Mouse (Mus musculus) activated CD4-positive, CD25-positive, alpha-beta regulatory T cell, adult 4 months (primary cell): ENCODE data around the gene Hsd11b2. TPM values are rescaled to one million over a fixed set of nuclear protein-coding genes. Genes with fewer than 3 reads are reported as not detected.
A peak's percentile ranks its signal among the peaks of the same experiment; 100 is the strongest.
"Not testable (repeated sequence)": the region's sequence is repeated elsewhere in the genome, so short reads cannot be mapped to it uniquely, and the experiment has no call there.

ENCODE experiments used
- ATAC-seq: one replicate; pipeline ENCODE4 v1.8.0; 2017
- polyA plus RNA-seq, 2 experiments: library from polyadenylated mRNA; unstranded; fragments of 100-300 nt; shearing (Covaris generic); gene quantifications; one replicate each; pipeline ENCODE4 v1.2.1; 2017

Gene Hsd11b2
- polyA plus RNA-seq, 2 experiments from 2014 or later, result not detected

DNA sequence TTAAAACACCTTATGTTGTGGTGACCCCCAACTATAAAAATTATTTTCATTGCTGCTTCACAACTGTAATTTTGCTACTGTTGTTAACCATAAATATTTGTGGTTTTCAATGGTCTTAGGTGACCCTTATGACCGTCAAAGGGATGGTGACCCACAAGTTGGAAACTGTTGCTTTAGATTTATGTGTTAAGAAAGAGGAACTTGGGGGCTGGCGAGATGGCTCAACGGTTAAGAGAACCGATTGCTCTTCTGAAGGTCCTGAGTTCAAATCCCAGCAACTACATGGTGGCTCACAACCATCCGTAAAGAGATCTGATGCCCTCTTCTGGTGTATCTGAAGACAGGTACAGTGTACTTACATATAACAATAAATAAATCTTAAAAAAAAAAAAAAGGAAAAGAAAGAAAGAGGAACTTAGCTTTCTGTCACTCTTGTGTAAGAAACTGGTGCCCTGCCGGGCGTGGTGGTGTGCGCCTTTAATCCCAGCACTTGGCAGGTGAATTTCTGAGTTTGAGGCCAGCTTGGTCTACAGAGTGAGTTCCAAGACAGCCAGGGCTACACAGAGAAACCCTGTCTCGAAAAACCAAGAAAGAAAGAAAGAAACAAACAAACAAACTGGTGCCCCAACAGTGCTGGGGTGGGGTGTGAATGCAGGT is 46.1 kb downstream of the Hsd11b2 start:
- not testable (repeated sequence) for ATAC-seq

DNA sequence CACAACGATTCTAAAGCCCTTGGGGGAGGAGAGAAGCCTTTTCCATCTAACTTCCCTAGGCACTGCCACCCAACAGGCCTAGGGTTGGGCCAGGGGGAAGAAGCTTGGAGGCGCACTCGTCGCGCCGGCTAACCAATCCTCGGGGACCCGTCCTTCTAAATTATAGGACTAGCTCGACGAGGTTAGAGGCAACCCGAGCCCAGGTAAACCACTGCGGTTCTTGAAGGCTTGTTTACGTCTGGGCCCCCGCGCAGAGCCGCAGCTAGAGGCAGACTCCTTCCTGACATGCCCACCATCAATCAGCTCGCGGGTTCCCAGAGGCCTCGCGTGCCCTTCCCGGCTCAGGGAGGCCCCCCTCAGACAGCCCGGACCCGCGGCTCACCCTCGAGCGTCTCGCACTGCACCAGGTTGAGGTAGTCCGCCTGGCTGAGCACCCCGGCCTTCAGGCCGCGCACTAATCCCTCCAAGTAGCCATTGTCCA is 46.9 kb downstream of the Hsd11b2 start:
- ATAC-seq, result peak; percentile 1

DNA sequence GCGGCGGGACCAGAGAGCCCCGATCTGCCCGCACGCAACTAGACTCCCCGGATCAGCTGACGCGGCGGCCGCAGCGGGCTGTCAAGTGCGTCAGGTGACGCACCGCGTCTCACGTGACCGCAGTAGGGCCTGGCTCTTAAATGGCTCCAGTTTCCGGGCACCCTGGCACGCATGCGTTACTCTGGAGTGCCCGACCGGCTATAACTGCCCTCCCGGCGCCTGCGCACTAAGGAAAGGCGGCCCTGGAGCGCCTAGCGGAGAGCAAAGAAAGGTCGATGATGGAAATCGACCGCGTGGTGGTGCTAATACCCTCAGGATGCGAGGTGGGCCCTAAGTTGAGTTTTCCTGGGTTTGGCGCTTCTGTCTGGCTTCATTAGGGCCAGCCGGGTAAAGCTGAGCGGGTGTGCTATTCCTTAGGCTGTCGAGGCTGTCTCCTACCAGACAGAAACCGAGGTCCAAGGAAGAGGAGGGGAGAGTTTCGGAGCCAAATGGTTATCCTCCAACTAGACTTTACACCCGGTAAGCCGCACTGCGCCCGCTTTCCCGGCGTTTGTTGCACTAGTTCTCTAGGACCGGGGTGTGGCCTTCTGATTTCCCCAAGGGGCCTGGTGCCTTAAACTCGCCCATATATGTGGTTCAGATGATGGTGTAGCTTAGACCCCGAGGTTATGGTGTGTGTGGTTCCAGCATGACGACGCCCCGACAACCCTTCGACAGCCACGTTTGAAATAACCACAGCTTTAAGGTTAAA is 47.6 kb downstream of the Hsd11b2 start, which contains the start of gene Atp6v0d1:
Atp6v0d1 (minus strand) TSS at position 96 of the 751 bp plus-strand sequence.
- ATAC-seq, result peak; percentile 89

DNA sequence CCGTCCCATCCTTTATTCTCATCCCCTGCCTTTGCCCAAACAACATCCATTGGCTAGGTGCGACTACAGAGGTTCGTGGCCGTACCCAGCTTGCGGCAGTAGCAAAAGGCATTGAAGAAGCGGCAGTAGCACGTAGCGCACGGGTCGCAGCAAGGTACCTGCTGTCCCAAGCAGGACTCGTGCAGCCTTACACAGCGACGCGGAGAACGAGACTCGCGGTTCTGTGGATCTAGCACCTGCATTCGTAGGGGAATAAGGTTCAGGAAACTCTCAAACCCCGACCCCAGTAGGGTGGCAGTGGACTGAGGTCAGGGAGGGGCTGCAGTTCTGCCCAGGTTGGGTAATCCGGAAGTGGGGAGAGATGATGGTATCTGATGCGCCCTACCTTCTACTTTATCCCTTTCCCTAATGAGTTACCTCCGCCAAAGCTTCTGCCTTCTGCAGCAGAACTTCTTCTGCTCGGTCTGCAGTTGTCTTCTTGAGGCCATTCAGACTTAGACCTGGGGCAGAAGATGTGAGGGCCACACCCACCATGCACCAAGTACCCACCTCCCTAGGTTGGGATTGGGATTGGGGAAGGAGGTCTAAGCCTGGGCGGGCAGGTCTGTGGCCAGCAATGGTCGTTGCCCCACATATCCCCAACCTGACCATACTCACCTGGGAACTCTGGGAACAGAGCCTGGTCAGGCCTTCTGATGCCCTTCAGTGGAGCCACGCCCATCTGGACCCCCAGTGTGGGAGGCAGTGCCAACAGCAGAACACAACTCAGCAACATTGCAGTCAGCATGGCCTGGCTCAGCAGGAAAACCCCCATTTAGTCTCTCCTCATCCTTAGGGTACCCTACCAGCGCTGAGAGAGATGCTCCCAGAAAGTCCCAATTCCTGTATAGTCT is 48.4 kb downstream of the Hsd11b2 start:
- ATAC-seq, result peak; percentile 15

DNA sequence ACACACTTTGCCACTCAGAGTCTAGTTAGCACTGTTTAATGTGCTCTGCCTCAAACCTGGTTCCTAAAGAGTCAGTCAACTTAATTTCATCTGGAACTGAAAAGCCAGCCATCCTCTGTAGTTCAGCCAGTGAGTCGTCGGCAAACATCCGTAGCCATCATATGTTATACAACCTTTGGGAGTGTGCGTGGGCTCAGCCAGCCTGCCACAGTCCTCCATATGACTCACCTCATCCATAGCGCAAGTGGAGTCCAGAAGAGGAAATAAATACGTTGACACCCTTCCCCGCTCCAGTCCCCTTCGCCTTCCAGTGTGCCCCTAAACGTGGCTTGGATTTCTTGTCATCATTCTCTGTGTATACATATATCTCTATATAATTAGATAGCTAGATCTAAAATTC is 53.3 kb downstream of the Hsd11b2 start:
- no peak for ATAC-seq

DNA sequence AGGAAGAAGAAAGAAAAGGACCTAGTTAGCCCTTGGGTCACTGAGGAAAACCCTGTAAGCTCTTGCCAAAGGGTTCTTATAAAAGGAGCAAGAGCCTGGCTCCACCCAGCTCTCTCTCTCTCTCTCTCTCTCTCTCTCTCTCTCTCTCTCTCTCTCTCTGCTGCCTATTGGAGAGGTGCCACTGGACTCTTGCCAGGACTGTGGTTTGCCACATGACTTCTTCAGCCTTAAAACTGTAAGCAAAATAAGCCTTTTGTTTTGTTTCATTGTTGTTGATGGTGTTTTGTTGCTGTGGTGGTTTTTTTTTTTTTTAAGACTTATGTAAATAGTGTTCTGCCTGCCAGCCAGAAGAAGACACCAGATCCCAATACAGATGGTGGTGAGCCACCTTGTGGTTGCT is 54.9 kb downstream of the Hsd11b2 start:
- ATAC-seq, result no peak

Other genes starting within 250 kb of the Hsd11b2 start
- under 1 TPM; 0.31 to 0.37 TPM for gene Hsf4, start 249.0 kb upstream of the Hsd11b2 start, polyA plus RNA-seq
- not detected for gene Nol3, start 242.6 kb upstream of the Hsd11b2 start, polyA plus RNA-seq
- 1 to 10 TPM in 1 of 2 experiments, under 1 TPM in 1; 0.79 to 1.1 TPM for gene 4931428F04Rik, start 228.9 kb upstream of the Hsd11b2 start, polyA plus RNA-seq
- 1 to 10 TPM in 1 of 2 experiments, under 1 TPM in 1; 0.54 to 2.0 TPM for gene Exoc3l, start 222.7 kb upstream of the Hsd11b2 start, polyA plus RNA-seq
- gene E2f4, start 221.1 kb upstream of the Hsd11b2 start, polyA plus RNA-seq, result 10 to 100 TPM; 49.1 to 64.7 TPM
- 1 to 10 TPM; 6.6 to 7.4 TPM for gene Elmo3, start 213.2 kb upstream of the Hsd11b2 start, polyA plus RNA-seq
- gene Lrrc29, start 192.5 kb upstream of the Hsd11b2 start, polyA plus RNA-seq, result 1 to 10 TPM; 1.4 to 2.7 TPM
- gene Tmem208, start 192.4 kb upstream of the Hsd11b2 start, polyA plus RNA-seq, result 100 to 1,000 TPM; 160 to 182 TPM
- 1 to 10 TPM; 2.9 to 3.1 TPM for gene Fhod1, start 170.8 kb upstream of the Hsd11b2 start, polyA plus RNA-seq
- gene Slc9a5, start 169.9 kb upstream of the Hsd11b2 start, polyA plus RNA-seq, result under 1 TPM; 0.24 to 0.44 TPM
- gene Plekhg4, start 145.5 kb upstream of the Hsd11b2 start, polyA plus RNA-seq, result under 1 TPM in 1 of 2 experiments, not detected in 1; 0.20 TPM
- gene Kctd19, start 105.3 kb upstream of the Hsd11b2 start, polyA plus RNA-seq, result not detected
- gene Lrrc36, start 105.2 kb upstream of the Hsd11b2 start, polyA plus RNA-seq, result not detected
- gene Tppp3, start 47.2 kb upstream of the Hsd11b2 start, polyA plus RNA-seq, result under 1 TPM; 0.50 to 0.60 TPM
- under 1 TPM; 0.43 to 0.62 TPM for gene Zdhhc1, start 21.9 kb upstream of the Hsd11b2 start, polyA plus RNA-seq
- gene Atp6v0d1, start 47.3 kb downstream of the Hsd11b2 start, polyA plus RNA-seq, result 10 to 100 TPM; 40.7 to 42.8 TPM
- 1 to 10 TPM; 6.7 to 7.9 TPM for gene Ripor1, start 86.5 kb downstream of the Hsd11b2 start, polyA plus RNA-seq
- 10 to 100 TPM; 51.3 to 61.4 TPM for gene Ctcf, start 117.8 kb downstream of the Hsd11b2 start, polyA plus RNA-seq
- gene Agrp, start 118.6 kb downstream of the Hsd11b2 start, polyA plus RNA-seq, result under 1 TPM in 1 of 2 experiments, not detected in 1; 0.87 TPM
- gene Carmil2, start 167.5 kb downstream of the Hsd11b2 start, polyA plus RNA-seq, result 1 to 10 TPM; 6.0 to 7.9 TPM
- 10 to 100 TPM; 50.0 to 57.3 TPM for gene Acd, start 182.3 kb downstream of the Hsd11b2 start, polyA plus RNA-seq
- gene Pard6a, start 182.4 kb downstream of the Hsd11b2 start, polyA plus RNA-seq, result 10 to 100 TPM; 10.8 to 13.8 TPM
- gene 4933405L10Rik, start 188.9 kb downstream of the Hsd11b2 start, polyA plus RNA-seq, result not detected
- 1 to 10 TPM; 1.4 to 3.8 TPM for gene Enkd1, start 189.5 kb downstream of the Hsd11b2 start, polyA plus RNA-seq
- 1 to 10 TPM; 1.8 to 4.3 TPM for gene Gfod2, start 239.9 kb downstream of the Hsd11b2 start, polyA plus RNA-seq